Mouse (Mus musculus): ENCODE results near the gene Exo5. TPM values are rescaled to one million over a fixed set of nuclear protein-coding genes. Genes with fewer than 3 reads are reported as not detected.

Exo5 gene
- total RNA-seq, 2 experiments from 2014 or later, result 2.8 to 3.9 TPM

GRCm38 (mm10) chr4:120882002-120882625, 42.7 kb downstream of the Exo5 start:
- intact Hi-C loops (cut with DNase I; ENCODE audit: low total_unique reads), result loop anchor here (10.0 kb wide), 1 partner anchor 187 kb away; no protein-coding TSS in a partner anchor

GRCm38 (mm10) chr4:120880731-120881432, 43.9 kb downstream of the Exo5 start:
- no peak for DNase-seq
- intact Hi-C loops (cut with DNase I; ENCODE audit: low total_unique reads), result loop anchor here (10.0 kb wide), 1 partner anchor 186 kb away; no protein-coding TSS in a partner anchor

More at GRCm38 (mm10) chr4:120882002-120882625, 42.7 kb downstream of the Exo5 start:
- no peak for DNase-seq

GRCm38 (mm10) chr4:120879386-120879785, 45.4 kb downstream of the Exo5 start:
- no peak for DNase-seq
- intact Hi-C loops (cut with DNase I; ENCODE audit: low total_unique reads), result no loop called here

GRCm38 (mm10) chr4:120878728-120879127, 46.1 kb downstream of the Exo5 start:
- intact Hi-C loops (cut with DNase I; ENCODE audit: low total_unique reads), result no loop called here

GRCm38 (mm10) chr4:120875961-120876360, 48.9 kb downstream of the Exo5 start:
- intact Hi-C loops (cut with DNase I; ENCODE audit: low total_unique reads), result no loop called here
- no peak for DNase-seq

More at GRCm38 (mm10) chr4:120878728-120879127, 46.1 kb downstream of the Exo5 start:
- DNase-seq, result no peak

Small RNAs within 50 kb of the gene (microRNA-seq; reads per million reads assigned to microRNA genes)
- 0 reads per million in 2 experiments for gene Mir7015

Other genes with a start within 250 kb of the Exo5 start
- gene Kcnq4, start 176.4 kb downstream of the Exo5 start, total RNA-seq (2021), result 10 to 100 TPM; 15.7 to 18.5 TPM
- 10 to 100 TPM; 43.7 to 44.3 TPM for gene Nfyc, start 93.4 kb downstream of the Exo5 start, total RNA-seq (2021)
- gene Rims3, start 70.2 kb downstream of the Exo5 start, total RNA-seq (2021), result under 1 TPM in 1 of 2 experiments, not detected in 1; 0.06 TPM
- gene Zfp69, start 26.7 kb upstream of the Exo5 start, total RNA-seq (2021), result 1 to 10 TPM; 1.1 to 1.3 TPM
- gene Smap2, start 92.2 kb upstream of the Exo5 start, total RNA-seq (2021), result 10 to 100 TPM; 16.1 to 16.3 TPM
- under 1 TPM; 0.60 to 0.84 TPM for gene Col9a2, start 114.4 kb upstream of the Exo5 start, total RNA-seq (2021)
- gene Zmpste24, start 173.2 kb upstream of the Exo5 start, total RNA-seq (2021), result 10 to 100 TPM; 17.2 to 20.1 TPM
- not detected for gene Tmco2, start 184.2 kb upstream of the Exo5 start, total RNA-seq (2021)

All from gastrocnemius, postnatal 14 days (tissue).